ENCODE assay signal across 8 mouse cellular contexts in the genomic region with DNA sequence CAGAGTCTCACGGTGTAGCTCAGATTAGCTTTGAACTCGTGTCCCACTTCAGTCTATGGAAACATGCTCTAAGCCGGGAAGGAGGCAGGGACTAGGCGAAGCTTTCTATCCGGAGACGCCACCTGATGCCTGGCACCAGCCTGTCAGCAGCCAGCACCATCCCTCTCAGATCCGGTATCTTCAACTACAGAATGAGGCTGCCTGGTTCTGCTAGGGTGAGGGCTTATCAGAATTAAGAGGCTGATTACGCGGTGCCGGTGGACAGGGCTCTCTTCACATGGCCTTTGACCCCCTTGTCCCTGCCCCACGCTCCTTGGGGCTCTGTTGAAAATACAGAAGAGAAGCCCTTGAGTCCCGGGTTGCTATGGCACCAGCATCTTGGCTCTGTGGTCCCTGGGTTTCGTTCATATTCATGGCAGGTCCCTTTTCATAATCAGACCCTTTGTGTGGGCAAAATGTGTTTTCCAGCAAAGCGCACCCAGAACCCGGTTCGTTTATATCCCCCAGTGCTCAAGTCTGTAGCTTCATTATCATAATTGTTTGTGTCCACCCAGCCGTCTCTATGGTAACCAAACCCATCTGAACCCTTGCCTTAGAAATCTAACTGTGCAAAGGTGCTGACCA. TPM values are rescaled to one million over a fixed set of nuclear protein-coding genes. Genes with fewer than 3 reads are reported as not detected.
DNase-seq lines count a peak whose midpoint lies in the region; ATAC-seq and TF ChIP-seq lines count a peak whose summit lies in the region.

No protein-coding gene starts in this region.

- H3K4me1 ChIP-seq in heart, embryonic 10.5 days: peaks cover 12% of the 10 kb centered on the region; the same call in 1 of the 2 replicates
- H3K4me1 ChIP-seq in G1E (ENCODE audit: insufficient read depth, low read depth, low read length): peaks cover 21% of the 10 kb centered on the region
- peaks cover 12% of the 10 kb centered on the region for H3K4me1 ChIP-seq in embryonic facial prominence, embryonic 12.5 days
- H3K4me1 ChIP-seq in hindbrain, embryonic 16.5 days (ENCODE audit: control insufficient read depth, insufficient read depth, low read depth, low read length): peaks cover 13% of the 10 kb centered on the region
- H3K4me1 ChIP-seq in limb, embryonic 15.5 days: peaks cover 11% of the 10 kb centered on the region

- H3K4me2 ChIP-seq in embryonic facial prominence, embryonic 12.5 days (replicated peaks): peak overlapping the region; percentile 88
- H3K4me2 ChIP-seq in hindbrain, embryonic 16.5 days (ENCODE audit: low read length): peak overlapping the region; percentile 66
- H3K4me2 ChIP-seq in limb, embryonic 15.5 days: peak overlapping the region; percentile 77

- 24% methylated on average over 17 of the region's 17 CpGs for WGBS in heart, embryonic 10.5 days
- WGBS in embryonic facial prominence, embryonic 12.5 days: 23% methylated on average over 17 of the region's 17 CpGs
- 7% methylated on average over 17 of the region's 17 CpGs for WGBS in hindbrain, embryonic 16.5 days
- 25% methylated on average over 17 of the region's 17 CpGs for WGBS in limb, embryonic 15.5 days

- peak overlapping the region; percentile 81 for H3K4me3 ChIP-seq in heart, embryonic 10.5 days
- H3K4me3 ChIP-seq in G1E (ENCODE audit: low read depth, low read length): peak overlapping the region; percentile 76
- peak overlapping the region; percentile 83 for H3K4me3 ChIP-seq in embryonic facial prominence, embryonic 12.5 days
- H3K4me3 ChIP-seq in hindbrain, embryonic 16.5 days (ENCODE audit: low read length): peak overlapping the region; percentile 73
- H3K4me3 ChIP-seq in limb, embryonic 15.5 days: peak overlapping the region; percentile 74

- H3K27me3 ChIP-seq in heart, embryonic 10.5 days (ENCODE audit: insufficient read depth, poor library complexity, severe bottlenecking): 0 out of 2 replicates have a peak, but pooled peaks cover 4% of the 10 kb centered on the region
- peaks cover 10% of the 10 kb centered on the region; the same call in 1 of the 2 replicates for H3K27me3 ChIP-seq in G1E (ENCODE audit: insufficient read depth, low read length)
- H3K27me3 ChIP-seq in embryonic facial prominence, embryonic 12.5 days: no peaks in the 10 kb centered on the region
- no peaks in the 10 kb centered on the region for H3K27me3 ChIP-seq in hindbrain, embryonic 16.5 days (replicated peaks; ENCODE audit: control insufficient read depth, insufficient read depth, low read length)
- no peaks in the 10 kb centered on the region for H3K27me3 ChIP-seq in limb, embryonic 15.5 days

- intact Hi-C loops in heart, postnatal 36 days (cut with DNase I): no loop called here

- H3K9me3 ChIP-seq in heart, embryonic 10.5 days: no peaks in the 10 kb centered on the region
- H3K9me3 ChIP-seq in G1E (replicated peaks): peaks cover 3% of the 10 kb centered on the region; the same call in 1 of the 2 replicates
- H3K9me3 ChIP-seq in embryonic facial prominence, embryonic 12.5 days: no peaks in the 10 kb centered on the region
- H3K9me3 ChIP-seq in hindbrain, embryonic 16.5 days (ENCODE audit: control insufficient read depth, low read length): no peaks in the 10 kb centered on the region
- H3K9me3 ChIP-seq in limb, embryonic 15.5 days: no peaks in the 10 kb centered on the region

- H3K9ac ChIP-seq in embryonic facial prominence, embryonic 12.5 days: peak overlapping the region; percentile 88
- peak overlapping the region; percentile 82 for H3K9ac ChIP-seq in hindbrain, embryonic 16.5 days (ENCODE audit: low read depth, low read length)
- H3K9ac ChIP-seq in limb, embryonic 15.5 days: peak overlapping the region; percentile 35; the same call in 1 of the 2 replicates

- ATAC-seq in G1E (ENCODE audit: extremely low read depth, insufficient number of reproducible peaks, low FRiP score, poor library complexity, severe bottlenecking): no peak
- ATAC-seq in embryonic facial prominence, embryonic 12.5 days (ENCODE audit: insufficient number of reproducible peaks, insufficient read depth, low FRiP score, low TSS enrichment): peak; percentile 22; the same call in 1 of the 2 replicates
- ATAC-seq in hindbrain, embryonic 16.5 days: peak; percentile 68
- no peak for ATAC-seq in limb, embryonic 15.5 days (ENCODE audit: insufficient number of reproducible peaks, low FRiP score, low TSS enrichment, low read depth)

- TF ChIP-seq CTCF in G1E (IDR thresholded peaks at IDR 0.05; ENCODE audit: low read depth, low read length): no peak

- peaks cover 22% of the 10 kb centered on the region for H3K36me3 ChIP-seq in heart, embryonic 10.5 days
- H3K36me3 ChIP-seq in G1E (replicated peaks): peaks cover 25% of the 10 kb centered on the region
- peaks cover 23% of the 10 kb centered on the region for H3K36me3 ChIP-seq in embryonic facial prominence, embryonic 12.5 days
- H3K36me3 ChIP-seq in hindbrain, embryonic 16.5 days (ENCODE audit: control insufficient read depth, insufficient read depth, low read length): peaks cover 18% of the 10 kb centered on the region
- peaks cover 22% of the 10 kb centered on the region for H3K36me3 ChIP-seq in limb, embryonic 15.5 days

- H3K27ac ChIP-seq in heart, embryonic 10.5 days: peak overlapping the region; percentile 86
- no peak overlapping the region for H3K27ac ChIP-seq in embryonic facial prominence, embryonic 12.5 days
- H3K27ac ChIP-seq in hindbrain, embryonic 16.5 days (ENCODE audit: low read depth, low read length): peak overlapping the region; percentile 85
- peak overlapping the region; percentile 61; the same call in 1 of the 2 replicates for H3K27ac ChIP-seq in limb, embryonic 15.5 days

- no peak for DNase-seq in heart, embryonic 10.5 days (ENCODE audit: low spot score)
- DNase-seq in heart, postnatal 36 days: no peak
- DNase-seq in G1E (ENCODE audit: low spot score): peak; percentile 27
- DNase-seq in retina, embryonic 14.5 days (ENCODE audit: low spot score): peak; percentile 42
- no peak for DNase-seq in ovary, postnatal 36 days (ENCODE audit: low spot score)

RNA-seq across cellular contexts. Expression of gene Trp53rka, which starts 0.6 kb away (rescaled TPM):
- 31.7 and 42.2 TPM in 2 replicates for polyA plus RNA-seq in heart, embryonic 10.5 days (2016; fragmentation: Nextera tagmentation; extraction: Ambion mirVana)
- 1 to 10 TPM; 9.3 to 9.7 TPM for total RNA-seq in heart, postnatal 36 days (2021)
- total RNA-seq in G1E (2014; fragmentation: Nextera tagmentation): 7.3 and 8.4 TPM in 2 replicates
- total RNA-seq in G1E (2017): 13.7 and 16.4 TPM in 2 replicates
- polyA plus RNA-seq in G1E (2012): 25.7 and 28.1 TPM in 2 replicates
- 54.0 and 54.3 TPM in 2 replicates for polyA plus RNA-seq in embryonic facial prominence, embryonic 12.5 days (2016; fragmentation: Nextera tagmentation; extraction: Ambion mirVana)
- polyA plus RNA-seq in hindbrain, embryonic 16.5 days (2015; fragmentation: Nextera tagmentation; extraction: Ambion mirVana): 40.6 and 42.6 TPM in 2 replicates
- 37.0 and 41.3 TPM in 2 replicates for polyA plus RNA-seq in limb, embryonic 15.5 days (2015; fragmentation: Nextera tagmentation; extraction: Ambion mirVana)

RNA-seq across cellular contexts. Expression of gene Slc2a10, which starts 9.9 kb away (rescaled TPM):
- 4.2 and 4.6 TPM in 2 replicates for polyA plus RNA-seq in heart, embryonic 10.5 days (2016; fragmentation: Nextera tagmentation; extraction: Ambion mirVana)
- total RNA-seq in heart, postnatal 36 days (2021): 1 to 10 TPM; 5.0 to 5.8 TPM
- not detected in 2 replicates for total RNA-seq in G1E (2014; fragmentation: Nextera tagmentation)
- total RNA-seq in G1E (2017): 0.12 and 0.16 TPM in 2 replicates
- not detected in 2 replicates for polyA plus RNA-seq in G1E (2012)
- polyA plus RNA-seq in embryonic facial prominence, embryonic 12.5 days (2016; fragmentation: Nextera tagmentation; extraction: Ambion mirVana): 10.2 TPM in 2 replicates
- 3.0 and 3.3 TPM in 2 replicates for polyA plus RNA-seq in hindbrain, embryonic 16.5 days (2015; fragmentation: Nextera tagmentation; extraction: Ambion mirVana)
- 13.9 and 16.3 TPM in 2 replicates for polyA plus RNA-seq in limb, embryonic 15.5 days (2015; fragmentation: Nextera tagmentation; extraction: Ambion mirVana)

RNA-seq across cellular contexts. Expression of gene Slc13a3, which starts 20.7 kb away (rescaled TPM):
- 0.14 and 0.53 TPM in 2 replicates for polyA plus RNA-seq in heart, embryonic 10.5 days (2016; fragmentation: Nextera tagmentation; extraction: Ambion mirVana)
- 1 to 10 TPM in 1 of 2 experiments, under 1 TPM in 1; 0.33 to 1.2 TPM for total RNA-seq in heart, postnatal 36 days (2021)
- total RNA-seq in G1E (2014; fragmentation: Nextera tagmentation): not detected in 2 replicates
- 0.11 and 0.17 TPM in 2 replicates for total RNA-seq in G1E (2017)
- not detected in 2 replicates for polyA plus RNA-seq in G1E (2012)
- 0.10 and 0.24 TPM in 2 replicates for polyA plus RNA-seq in embryonic facial prominence, embryonic 12.5 days (2016; fragmentation: Nextera tagmentation; extraction: Ambion mirVana)
- polyA plus RNA-seq in hindbrain, embryonic 16.5 days (2015; fragmentation: Nextera tagmentation; extraction: Ambion mirVana): 11.7 and 13.1 TPM in 2 replicates
- polyA plus RNA-seq in limb, embryonic 15.5 days (2015; fragmentation: Nextera tagmentation; extraction: Ambion mirVana): 0.28 and 0.67 TPM in 2 replicates

Comparison
In these comparisons a context has a peak if more than half of its experiments do, and no peak if none do; other contexts are left out.
1. DNase-seq: peak in G1E (single experiment) and retina, embryonic 14.5 days (single experiment); none in heart, embryonic 10.5 days (single experiment), heart, postnatal 36 days (0 of 2) and ovary, postnatal 36 days (single experiment).
2. ATAC-seq: peak in embryonic facial prominence, embryonic 12.5 days (single experiment) and hindbrain, embryonic 16.5 days (single experiment); none in G1E (single experiment) and limb, embryonic 15.5 days (single experiment).
3. H3K9ac ChIP-seq: peak in every context shown above with its lines; median percentile 88 in embryonic facial prominence, embryonic 12.5 days; 82 in hindbrain, embryonic 16.5 days; 35 in limb, embryonic 15.5 days.
4. Peak in every context shown above with its lines, with median percentiles within 50 percentile points of each other: H3K4me3 ChIP-seq and H3K4me2 ChIP-seq.